Mouse (Mus musculus) liver, postnatal 0 days (tissue): ENCODE measurements at regions not wholly inside any gene's neighbourhood (a gene's known extent, or its start where the extent isn't known, plus 50 kb on each side); places are given as distances from the start of the nearest gene placed in this dataset.

Experiments used
- CTCF ChIP-seq: sonication (generic); IDR thresholded peaks from 2 replicates; pipeline ENCODE4 v1.5.1; 2016; ENCODE audit warnings: antibody characterized with exemption, low read depth
- EP300 ChIP-seq: IDR thresholded peaks from 2 replicates; pipeline ENCODE4 v1.6.1; 2016; ENCODE audit warnings: antibody characterized with exemption, low read depth, mild to moderate bottlenecking

- TF ChIP-seq CTCF (no peak), EP300 (no peak)
Measured at GRCm38 (mm10) chr9:30756796-30757195, 165.5 kb downstream of the Adamts15 start.
